Mouse (Mus musculus): ENCODE measurements around the gene Adsl. TPM values are rescaled to one million over a fixed set of nuclear protein-coding genes. Genes with fewer than 3 reads are reported as not detected.
"Not testable (repeated sequence)": the region's sequence is repeated elsewhere in the genome, so short reads cannot be mapped to it uniquely, and the experiment has no call there.

The Adsl gene
- polyA plus RNA-seq, 1 experiment from 2014 or later: 184 TPM

GRCm38 (mm10) chr15:80916621-80917020 lies 31.7 kb upstream of the Adsl start:
- H3K27me3 ChIP-seq (ENCODE audit: insufficient read depth, low read length): no peaks in the 10 kb centered on the region
- no peak overlapping the region for H3K9ac ChIP-seq (replicated peaks; ENCODE audit: low read length)
- peaks cover 55% of the 10 kb centered on the region for H3K36me3 ChIP-seq (ENCODE audit: insufficient read depth, low read length)
- 94% methylated on average over 7 of the region's 7 CpGs for WGBS
- H3K4me1 ChIP-seq (ENCODE audit: insufficient read depth, low read length): no peaks in the 10 kb centered on the region
- no peak overlapping the region for H3K4me3 ChIP-seq (ENCODE audit: low read length)
- no peak for ATAC-seq (ENCODE audit: low FRiP score, low TSS enrichment)
- no peaks in the 10 kb centered on the region for H3K9me3 ChIP-seq (ENCODE audit: low read length)
- H3K27ac ChIP-seq (ENCODE audit: low read length): no peak overlapping the region
- no peak overlapping the region for H3K4me2 ChIP-seq (replicated peaks; ENCODE audit: low read depth, low read length)

DNA sequence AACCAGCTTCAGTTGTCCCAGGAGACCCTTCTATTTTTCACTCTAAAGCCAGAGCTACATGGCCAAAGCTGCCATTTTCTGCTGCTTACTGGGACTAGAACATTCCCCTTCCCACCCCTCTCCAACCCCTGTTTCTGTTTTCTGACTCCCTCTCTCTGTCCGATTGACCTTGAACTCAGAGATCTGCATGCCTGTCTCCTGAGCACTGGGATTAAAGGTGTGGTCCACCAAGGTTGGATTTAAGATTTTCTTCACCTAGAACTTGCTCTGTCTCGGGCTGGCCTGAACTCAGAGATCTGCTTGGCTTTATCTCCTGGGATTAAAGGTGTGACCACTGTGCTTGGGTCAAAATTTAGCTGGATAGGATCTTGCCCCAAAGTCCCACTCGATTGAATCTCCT lies 27.9 kb upstream of the Adsl start:
- Histone ChIP-seq H3K36me3 (ENCODE audit: insufficient read depth, low read length) (peaks cover 64% of the 10 kb centered on the region), H3K9me3 (ENCODE audit: low read length) (no peaks in the 10 kb centered on the region), H3K27ac (ENCODE audit: low read length) (no peak overlapping the region), H3K4me2 (replicated peaks; ENCODE audit: low read depth, low read length) (no peak overlapping the region), H3K9ac (replicated peaks; ENCODE audit: low read length) (no peak overlapping the region), H3K4me3 (ENCODE audit: low read length) (no peak overlapping the region), H3K27me3 (ENCODE audit: insufficient read depth, low read length) (no peaks in the 10 kb centered on the region), H3K4me1 (ENCODE audit: insufficient read depth, low read length) (no peaks in the 10 kb centered on the region)
- ATAC-seq (ENCODE audit: low FRiP score, low TSS enrichment): no peak
- 89% methylated on average over 3 of the region's 3 CpGs for WGBS

DNA sequence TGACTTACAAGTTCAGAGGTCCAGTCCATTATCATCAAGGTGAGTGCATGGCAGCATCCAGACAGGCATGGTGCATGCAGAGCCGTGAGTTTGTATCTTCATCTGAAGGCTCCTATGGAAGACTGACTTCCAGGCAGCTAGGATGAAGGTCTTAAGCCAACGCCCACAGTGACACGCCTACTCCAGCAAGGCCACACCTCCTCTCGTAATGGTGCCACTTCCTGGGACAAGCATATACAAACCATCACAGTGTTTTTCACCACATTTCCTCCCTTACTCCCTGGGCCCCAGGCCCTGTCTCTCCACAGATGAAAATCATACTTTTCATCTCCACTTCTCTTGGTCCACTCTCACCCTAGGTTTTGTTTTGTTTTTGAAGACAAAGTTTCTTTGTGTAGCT lies 26.5 kb upstream of the Adsl start:
- ATAC-seq (ENCODE audit: low FRiP score, low TSS enrichment): no peak
- no peak overlapping the region for H3K4me2 ChIP-seq (replicated peaks; ENCODE audit: low read depth, low read length)

DNA sequence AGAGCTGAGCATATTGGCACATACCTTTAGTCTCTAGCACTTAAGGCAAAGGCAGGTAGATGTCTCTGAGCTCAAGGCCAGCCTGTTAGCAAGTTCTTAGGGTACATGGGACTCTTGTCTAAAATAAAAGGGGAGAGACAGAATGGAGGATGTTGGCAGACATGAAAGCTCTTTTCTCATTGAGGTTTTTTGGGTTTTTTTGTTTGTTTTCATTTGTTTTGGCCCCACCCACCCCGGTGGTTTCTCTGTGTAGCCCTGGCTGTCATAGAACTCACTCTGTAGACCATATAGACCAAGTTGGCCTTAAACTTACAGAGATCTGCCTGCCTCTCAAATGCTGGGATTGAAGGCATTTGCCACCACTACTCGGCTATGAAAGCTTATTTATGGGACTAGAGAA lies 24.1 kb upstream of the Adsl start:
- Histone ChIP-seq H3K4me1 (ENCODE audit: insufficient read depth, low read length) (no peaks in the 10 kb centered on the region), H3K9ac (replicated peaks; ENCODE audit: low read length) (no peak overlapping the region), H3K9me3 (ENCODE audit: low read length) (no peaks in the 10 kb centered on the region), H3K36me3 (ENCODE audit: insufficient read depth, low read length) (peaks cover 57% of the 10 kb centered on the region), H3K27ac (ENCODE audit: low read length) (no peak overlapping the region), H3K27me3 (ENCODE audit: insufficient read depth, low read length) (no peaks in the 10 kb centered on the region), H3K4me3 (ENCODE audit: low read length) (no peak overlapping the region), H3K4me2 (replicated peaks; ENCODE audit: low read depth, low read length) (no peak overlapping the region)
- no peak for ATAC-seq (ENCODE audit: low FRiP score, low TSS enrichment)
- WGBS: 87% methylated on average over 2 of the region's 2 CpGs

More for the DNA sequence above, 26.5 kb upstream of the Adsl start:
- Histone ChIP-seq H3K27me3 (ENCODE audit: insufficient read depth, low read length) (no peaks in the 10 kb centered on the region), H3K4me1 (ENCODE audit: insufficient read depth, low read length) (no peaks in the 10 kb centered on the region), H3K36me3 (ENCODE audit: insufficient read depth, low read length) (peaks cover 60% of the 10 kb centered on the region), H3K27ac (ENCODE audit: low read length) (no peak overlapping the region), H3K4me3 (ENCODE audit: low read length) (no peak overlapping the region), H3K9ac (replicated peaks; ENCODE audit: low read length) (no peak overlapping the region), H3K9me3 (ENCODE audit: low read length) (no peaks in the 10 kb centered on the region)
- WGBS: 77% methylated on average over 4 of the region's 4 CpGs

DNA sequence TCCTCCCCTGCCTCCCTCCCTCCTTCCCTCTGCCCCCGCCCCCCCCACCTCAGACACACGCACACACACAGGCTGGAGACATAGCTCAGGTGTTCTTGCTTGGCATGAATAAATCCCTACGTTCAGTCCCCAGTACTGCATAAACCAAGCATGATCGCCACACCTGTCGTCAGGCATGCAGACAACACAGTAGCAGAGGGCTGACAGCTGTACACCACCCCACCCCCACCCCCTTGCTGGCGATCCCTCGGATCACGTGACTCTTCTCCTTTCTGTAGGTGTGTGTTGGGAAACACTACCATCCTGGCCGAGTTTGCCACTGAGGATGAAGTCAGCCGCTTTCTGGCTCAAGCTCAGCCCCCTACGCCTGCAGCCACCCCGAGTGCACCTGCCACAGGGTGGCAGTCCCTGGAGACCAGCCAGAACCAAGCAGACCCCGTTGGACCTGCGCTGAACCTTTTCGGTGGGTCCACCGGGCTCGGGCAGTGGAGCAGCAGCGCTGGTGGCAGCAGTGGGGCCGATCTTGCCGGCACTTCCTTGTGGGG lies 19.4 kb upstream of the Adsl start:
- Histone ChIP-seq H3K27me3 (ENCODE audit: insufficient read depth, low read length) (no peaks in the 10 kb centered on the region), H3K4me1 (ENCODE audit: insufficient read depth, low read length) (no peaks in the 10 kb centered on the region), H3K9ac (replicated peaks; ENCODE audit: low read length) (no peak overlapping the region), H3K4me2 (replicated peaks; ENCODE audit: low read depth, low read length) (no peak overlapping the region), H3K4me3 (ENCODE audit: low read length) (no peak overlapping the region), H3K27ac (ENCODE audit: low read length) (no peak overlapping the region), H3K9me3 (ENCODE audit: low read length) (no peaks in the 10 kb centered on the region), H3K36me3 (ENCODE audit: insufficient read depth, low read length) (peaks cover 46% of the 10 kb centered on the region)
- 84% methylated on average over 20 of the region's 20 CpGs for WGBS
- ATAC-seq (ENCODE audit: low FRiP score, low TSS enrichment): no peak

DNA sequence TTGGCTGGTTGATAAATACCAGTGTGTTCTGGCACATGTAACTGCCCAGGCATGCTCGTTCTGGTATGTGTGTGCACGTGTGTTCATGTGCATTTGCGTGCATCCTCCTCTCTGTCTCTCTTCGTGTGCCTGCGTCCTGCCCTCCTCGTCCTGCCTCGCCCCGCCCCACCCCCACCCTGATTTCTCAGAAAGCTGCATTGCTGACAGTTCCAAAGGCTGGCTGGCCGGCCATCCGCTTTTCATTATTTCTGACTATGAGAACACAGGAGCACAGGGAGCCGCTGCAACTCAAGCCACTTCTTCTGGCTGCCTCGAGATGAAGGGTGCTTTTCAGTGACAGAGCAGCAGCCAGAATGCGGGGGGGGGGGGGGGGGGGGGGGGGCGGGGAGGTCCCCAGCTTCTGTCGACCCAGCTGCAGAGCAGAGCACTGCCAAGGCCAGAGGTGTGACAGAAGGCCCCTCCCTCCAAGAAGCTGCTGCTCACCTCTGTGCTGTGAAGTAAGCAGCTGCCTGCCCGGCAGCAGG lies 18.2 kb upstream of the Adsl start:
- H3K36me3 ChIP-seq (ENCODE audit: insufficient read depth, low read length): peaks cover 34% of the 10 kb centered on the region
- no peaks in the 10 kb centered on the region for H3K27me3 ChIP-seq (ENCODE audit: insufficient read depth, low read length)
- no peaks in the 10 kb centered on the region for H3K4me1 ChIP-seq (ENCODE audit: insufficient read depth, low read length)
- no peak overlapping the region for H3K9ac ChIP-seq (replicated peaks; ENCODE audit: low read length)
- ATAC-seq (ENCODE audit: low FRiP score, low TSS enrichment): no peak
- H3K27ac ChIP-seq (ENCODE audit: low read length): no peak overlapping the region
- no peak overlapping the region for H3K4me2 ChIP-seq (replicated peaks; ENCODE audit: low read depth, low read length)
- no peak overlapping the region for H3K4me3 ChIP-seq (ENCODE audit: low read length)
- no peaks in the 10 kb centered on the region for H3K9me3 ChIP-seq (ENCODE audit: low read length)
- 39% methylated on average over 14 of the region's 16 CpGs for WGBS

DNA sequence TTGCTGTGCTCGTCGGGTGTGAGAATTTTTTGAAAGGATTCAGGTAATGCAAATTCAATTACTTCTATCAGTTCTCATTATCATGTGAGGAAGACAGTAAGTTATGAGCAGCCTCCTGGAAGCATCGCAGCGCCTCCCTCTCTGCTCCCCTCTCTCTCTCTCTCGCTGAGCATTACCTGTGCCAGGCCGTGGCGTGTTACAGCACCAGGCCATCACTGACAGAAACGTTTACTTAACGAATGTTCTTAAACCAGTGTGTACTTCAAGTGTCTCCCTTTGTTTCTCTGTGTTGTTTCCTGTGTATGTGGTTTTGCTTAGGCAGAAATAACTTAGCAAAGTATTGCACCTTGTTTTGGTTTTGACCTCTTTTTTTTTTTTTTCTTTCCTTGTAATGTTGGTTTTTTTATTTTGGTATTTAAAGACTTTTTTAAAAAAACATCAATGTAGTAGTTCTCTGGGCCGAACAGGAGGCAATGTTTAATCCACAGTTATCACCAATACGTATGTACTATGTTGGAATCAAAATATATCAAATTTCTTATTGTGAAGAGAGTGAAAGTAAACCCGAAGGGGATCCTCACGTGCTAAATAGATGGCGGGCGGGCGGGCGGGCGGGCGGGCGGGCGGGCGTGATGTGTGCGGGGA lies 17.5 kb upstream of the Adsl start:
- not testable (repeated sequence) for H3K4me2 ChIP-seq (replicated peaks; ENCODE audit: low read depth, low read length); H3K27me3 ChIP-seq (ENCODE audit: insufficient read depth, low read length); H3K27ac ChIP-seq (ENCODE audit: low read length); H3K4me1 ChIP-seq (ENCODE audit: insufficient read depth, low read length); ATAC-seq (ENCODE audit: low FRiP score, low TSS enrichment); H3K9ac ChIP-seq (replicated peaks; ENCODE audit: low read length); H3K9me3 ChIP-seq (ENCODE audit: low read length); H3K4me3 ChIP-seq (ENCODE audit: low read length)
- 88% methylated on average over 23 of the region's 23 CpGs for WGBS
- peaks cover 30% of the 10 kb centered on the region for H3K36me3 ChIP-seq (ENCODE audit: insufficient read depth, low read length)

DNA sequence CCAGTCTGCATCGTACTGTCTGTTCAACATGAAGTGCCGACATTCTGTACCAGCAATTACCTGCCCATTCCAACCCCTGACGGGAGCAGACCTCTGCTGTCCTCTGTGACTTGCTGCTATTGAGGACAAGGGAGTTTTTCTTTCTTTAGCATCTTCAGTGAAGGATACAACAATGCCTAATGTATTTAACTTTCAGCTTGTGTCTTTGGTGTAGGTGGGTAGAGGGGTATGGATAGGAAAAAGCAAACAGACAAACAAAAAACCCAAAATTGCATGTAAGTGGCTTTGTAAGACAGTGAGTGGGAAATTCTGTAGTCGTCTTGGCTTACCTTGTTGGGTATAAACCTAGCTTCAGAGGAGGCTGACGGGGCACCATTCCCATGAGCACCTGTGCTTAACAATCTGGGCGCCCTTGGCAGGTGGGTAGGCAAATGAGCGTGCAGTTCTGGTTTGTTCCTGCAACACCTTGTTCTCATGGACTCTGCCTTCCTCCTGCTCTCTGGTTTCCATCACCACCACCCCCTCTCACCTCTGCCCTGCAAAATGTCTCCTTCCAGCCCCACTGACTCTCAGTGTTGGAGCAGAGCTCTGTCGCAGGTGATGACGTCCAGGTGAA lies 16.8 kb upstream of the Adsl start:
- H3K36me3 ChIP-seq (ENCODE audit: insufficient read depth, low read length): peaks cover 30% of the 10 kb centered on the region

DNA sequence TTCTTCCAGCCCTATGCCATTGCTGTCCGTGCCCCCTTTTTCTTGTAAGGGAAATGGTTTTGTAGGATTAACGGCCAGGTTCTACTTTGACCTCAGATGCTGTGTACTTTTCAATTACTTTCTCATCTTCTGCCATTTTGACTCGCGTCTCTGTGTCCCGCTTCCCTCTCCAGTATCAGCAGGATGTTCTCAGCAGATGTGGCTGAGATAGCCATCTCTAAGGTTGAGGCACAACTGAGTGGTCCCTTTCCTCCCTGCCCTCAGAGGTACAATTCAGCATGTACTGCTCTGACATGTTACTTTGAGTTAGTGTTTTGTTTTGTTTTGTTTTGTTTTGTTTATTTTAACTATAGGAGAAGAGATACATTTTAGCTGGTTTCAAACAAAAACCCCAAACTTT lies 13.4 kb upstream of the Adsl start:
- ATAC-seq (ENCODE audit: low FRiP score, low TSS enrichment): no peak
- no peaks in the 10 kb centered on the region for H3K4me1 ChIP-seq (ENCODE audit: insufficient read depth, low read length)
- H3K9me3 ChIP-seq (ENCODE audit: low read length): no peaks in the 10 kb centered on the region

More for the DNA sequence above, 16.8 kb upstream of the Adsl start:
- H3K4me1 ChIP-seq (ENCODE audit: insufficient read depth, low read length): no peaks in the 10 kb centered on the region
- ATAC-seq (ENCODE audit: low FRiP score, low TSS enrichment): no peak
- no peaks in the 10 kb centered on the region for H3K27me3 ChIP-seq (ENCODE audit: insufficient read depth, low read length)
- H3K9me3 ChIP-seq (ENCODE audit: low read length): no peaks in the 10 kb centered on the region
- 94% methylated on average over 9 of the region's 9 CpGs for WGBS
- no peak overlapping the region for H3K27ac ChIP-seq (ENCODE audit: low read length)
- H3K4me3 ChIP-seq (ENCODE audit: low read length): no peak overlapping the region
- H3K4me2 ChIP-seq (replicated peaks; ENCODE audit: low read depth, low read length): no peak overlapping the region
- H3K9ac ChIP-seq (replicated peaks; ENCODE audit: low read length): no peak overlapping the region

DNA sequence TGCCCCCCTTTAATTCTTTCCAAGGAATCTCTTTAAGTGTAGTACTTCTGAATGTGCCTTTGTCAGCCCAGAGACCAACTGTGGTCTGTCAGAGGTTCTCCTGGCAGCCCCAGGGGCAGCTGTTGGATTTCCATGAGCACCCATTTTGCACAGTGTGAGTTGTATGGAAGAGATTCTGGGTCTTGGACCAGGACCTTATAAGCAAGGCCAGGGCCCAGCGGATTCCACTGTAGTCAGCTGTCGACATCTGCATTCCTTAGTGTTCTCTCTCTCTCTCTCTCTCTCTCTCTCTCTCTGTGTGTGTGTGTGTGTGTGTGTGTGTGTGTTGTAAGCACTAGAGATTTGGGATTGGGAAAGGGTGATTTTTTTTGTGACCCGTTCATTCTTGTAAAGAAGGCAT lies 11.6 kb upstream of the Adsl start:
- 76% methylated on average over 3 of the region's 3 CpGs for WGBS
- H3K27ac ChIP-seq (ENCODE audit: low read length): no peak overlapping the region
- no peaks in the 10 kb centered on the region for H3K4me1 ChIP-seq (ENCODE audit: insufficient read depth, low read length)
- H3K36me3 ChIP-seq (ENCODE audit: insufficient read depth, low read length): peaks cover 7% of the 10 kb centered on the region
- no peak overlapping the region for H3K9ac ChIP-seq (replicated peaks; ENCODE audit: low read length)
- no peak for ATAC-seq (ENCODE audit: low FRiP score, low TSS enrichment)
- no peak overlapping the region for H3K4me3 ChIP-seq (ENCODE audit: low read length)
- H3K4me2 ChIP-seq (replicated peaks; ENCODE audit: low read depth, low read length): no peak overlapping the region
- no peaks in the 10 kb centered on the region for H3K9me3 ChIP-seq (ENCODE audit: low read length)
- H3K27me3 ChIP-seq (ENCODE audit: insufficient read depth, low read length): no peaks in the 10 kb centered on the region

More for the DNA sequence above, 13.4 kb upstream of the Adsl start:
- 82% methylated on average over 5 of the region's 5 CpGs for WGBS
- Histone ChIP-seq H3K4me3 (ENCODE audit: low read length) (no peak overlapping the region), H3K9ac (replicated peaks; ENCODE audit: low read length) (no peak overlapping the region), H3K27ac (ENCODE audit: low read length) (no peak overlapping the region), H3K4me2 (replicated peaks; ENCODE audit: low read depth, low read length) (no peak overlapping the region), H3K27me3 (ENCODE audit: insufficient read depth, low read length) (no peaks in the 10 kb centered on the region), H3K36me3 (ENCODE audit: insufficient read depth, low read length) (peaks cover 13% of the 10 kb centered on the region)
